Mouse (Mus musculus): ENCODE data around the gene Cbr3. TPM values are rescaled to one million over a fixed set of nuclear protein-coding genes. Genes with fewer than 3 reads are reported as not detected.
"Not testable (repeated sequence)": the region's sequence is repeated elsewhere in the genome, so short reads cannot be mapped to it uniquely, and the experiment has no call there.

The Cbr3 gene
- 0.92 and 1.8 TPM in 2 replicates for total RNA-seq (2014; rRNA removed)
- 0.55 and 0.72 TPM in 2 replicates for polyA plus RNA-seq (2012; rRNA removed)

GRCm38 (mm10) chr16:93682689-93683507, at the start of gene Cbr3:
TSS of gene Cbr3 (plus strand) at chr16:93683215.
- Histone ChIP-seq H3K27ac (replicated peaks; ENCODE audit: insufficient read depth, low read depth, low read length) (no peak within 1 kb of the TSS), H3K36me3 (ENCODE audit: control insufficient read depth, insufficient read depth, low read length) (no peaks in the 10 kb centered on the region), H3K4me1 (ENCODE audit: control insufficient read depth, insufficient read depth, low read length) (peaks cover 6% of the 10 kb centered on the region), H3K4me3 (ENCODE audit: insufficient read depth, low read depth, low read length) (peak within 1 kb of the TSS; percentile 95), H3K9ac (ENCODE audit: low read depth, low read length) (peak within 1 kb of the TSS; percentile 85), H3K27me3 (ENCODE audit: control insufficient read depth, insufficient read depth, low read length) (peaks cover 7% of the 10 kb centered on the region; the same call in 1 of the 2 replicates), H3K79me2 (ENCODE audit: control insufficient read depth, insufficient read depth, low read length) (no peaks in the 10 kb centered on the region)
- TF ChIP-seq POLR2A (IDR thresholded peaks at IDR 0.05; ENCODE audit: extremely low read depth, insufficient read depth, low read length): no peak
- peak; percentile 73 for TF ChIP-seq CTCF (IDR thresholded peaks at IDR 0.05; ENCODE audit: low read depth, low read length)
- WGBS: 1% methylated on average over 63 of the region's 63 CpGs
- DNase-seq (ENCODE audit: extremely low read depth, low read depth, low spot score): peak; percentile 59

- H3K79me2 ChIP-seq (ENCODE audit: control insufficient read depth, insufficient read depth, low read length): no peaks in the 10 kb centered on the region
- no peak overlapping the region for H3K9ac ChIP-seq (ENCODE audit: low read depth, low read length)
- 38% methylated on average over 4 of the region's 4 CpGs for WGBS
- DNase-seq (ENCODE audit: extremely low read depth, low read depth, low spot score): peak; percentile 8
- H3K27ac ChIP-seq (replicated peaks; ENCODE audit: insufficient read depth, low read depth, low read length): no peak overlapping the region
- TF ChIP-seq CTCF (IDR thresholded peaks at IDR 0.05; ENCODE audit: low read depth, low read length): no peak
- H3K36me3 ChIP-seq (ENCODE audit: control insufficient read depth, insufficient read depth, low read length): no peaks in the 10 kb centered on the region
- H3K4me3 ChIP-seq (ENCODE audit: insufficient read depth, low read depth, low read length): no peak overlapping the region
- no peaks in the 10 kb centered on the region for H3K27me3 ChIP-seq (ENCODE audit: control insufficient read depth, insufficient read depth, low read length)
- H3K4me1 ChIP-seq (ENCODE audit: control insufficient read depth, insufficient read depth, low read length): no peaks in the 10 kb centered on the region
Observed at GRCm38 (mm10) chr16:93644006-93644405, 39.0 kb upstream of the Cbr3 start.

GRCm38 (mm10) chr16:93648441-93649183, 34.4 kb upstream of the Cbr3 start:
- Histone ChIP-seq H3K4me1 (ENCODE audit: control insufficient read depth, insufficient read depth, low read length) (no peaks in the 10 kb centered on the region), H3K9ac (ENCODE audit: low read depth, low read length) (no peak overlapping the region), H3K27me3 (ENCODE audit: control insufficient read depth, insufficient read depth, low read length) (no peaks in the 10 kb centered on the region), H3K4me3 (ENCODE audit: insufficient read depth, low read depth, low read length) (no peak overlapping the region), H3K27ac (replicated peaks; ENCODE audit: insufficient read depth, low read depth, low read length) (no peak overlapping the region), H3K36me3 (ENCODE audit: control insufficient read depth, insufficient read depth, low read length) (no peaks in the 10 kb centered on the region), H3K79me2 (ENCODE audit: control insufficient read depth, insufficient read depth, low read length) (no peaks in the 10 kb centered on the region)
- 77% methylated on average over 5 of the region's 5 CpGs for WGBS
- no peak for DNase-seq (ENCODE audit: extremely low read depth, low read depth, low spot score)
- TF ChIP-seq POLR2A (IDR thresholded peaks at IDR 0.05; ENCODE audit: extremely low read depth, insufficient read depth, low read length): no peak
- no peak for TF ChIP-seq CTCF (IDR thresholded peaks at IDR 0.05; ENCODE audit: low read depth, low read length)

- Histone ChIP-seq H3K4me1 (ENCODE audit: control insufficient read depth, insufficient read depth, low read length) (no peaks in the 10 kb centered on the region), H3K9ac (ENCODE audit: low read depth, low read length) (no peak overlapping the region), H3K27ac (replicated peaks; ENCODE audit: insufficient read depth, low read depth, low read length) (no peak overlapping the region), H3K79me2 (ENCODE audit: control insufficient read depth, insufficient read depth, low read length) (no peaks in the 10 kb centered on the region), H3K36me3 (ENCODE audit: control insufficient read depth, insufficient read depth, low read length) (no peaks in the 10 kb centered on the region), H3K4me3 (ENCODE audit: insufficient read depth, low read depth, low read length) (no peak overlapping the region), H3K27me3 (ENCODE audit: control insufficient read depth, insufficient read depth, low read length) (no peaks in the 10 kb centered on the region)
- no peak for TF ChIP-seq POLR2A (IDR thresholded peaks at IDR 0.05; ENCODE audit: extremely low read depth, insufficient read depth, low read length)
- no peak for TF ChIP-seq CTCF (IDR thresholded peaks at IDR 0.05; ENCODE audit: low read depth, low read length)
- DNase-seq (ENCODE audit: extremely low read depth, low read depth, low spot score): no peak
Observed at GRCm38 (mm10) chr16:93667976-93668375, 15.0 kb upstream of the Cbr3 start.

- DNase-seq (ENCODE audit: extremely low read depth, low read depth, low spot score): no peak
- H3K4me1 ChIP-seq (ENCODE audit: control insufficient read depth, insufficient read depth, low read length): no peaks in the 10 kb centered on the region
- no peaks in the 10 kb centered on the region for H3K79me2 ChIP-seq (ENCODE audit: control insufficient read depth, insufficient read depth, low read length)
- no peak overlapping the region for H3K9ac ChIP-seq (ENCODE audit: low read depth, low read length)
- H3K27ac ChIP-seq (replicated peaks; ENCODE audit: insufficient read depth, low read depth, low read length): no peak overlapping the region
- H3K4me3 ChIP-seq (ENCODE audit: insufficient read depth, low read depth, low read length): no peak overlapping the region
- no peak for TF ChIP-seq POLR2A (IDR thresholded peaks at IDR 0.05; ENCODE audit: extremely low read depth, insufficient read depth, low read length)
- no peak for TF ChIP-seq CTCF (IDR thresholded peaks at IDR 0.05; ENCODE audit: low read depth, low read length)
- no peaks in the 10 kb centered on the region for H3K36me3 ChIP-seq (ENCODE audit: control insufficient read depth, insufficient read depth, low read length)
- no peaks in the 10 kb centered on the region for H3K27me3 ChIP-seq (ENCODE audit: control insufficient read depth, insufficient read depth, low read length)
Observed at GRCm38 (mm10) chr16:93669521-93669920, 13.5 kb upstream of the Cbr3 start.

GRCm38 (mm10) chr16:93670466-93670865, 12.5 kb upstream of the Cbr3 start:
- not testable (repeated sequence) for H3K4me1 ChIP-seq (ENCODE audit: control insufficient read depth, insufficient read depth, low read length); H3K4me3 ChIP-seq (ENCODE audit: insufficient read depth, low read depth, low read length); H3K9ac ChIP-seq (ENCODE audit: low read depth, low read length); DNase-seq (ENCODE audit: extremely low read depth, low read depth, low spot score); H3K27me3 ChIP-seq (ENCODE audit: control insufficient read depth, insufficient read depth, low read length); H3K27ac ChIP-seq (replicated peaks; ENCODE audit: insufficient read depth, low read depth, low read length); H3K36me3 ChIP-seq (ENCODE audit: control insufficient read depth, insufficient read depth, low read length); H3K79me2 ChIP-seq (ENCODE audit: control insufficient read depth, insufficient read depth, low read length)
- WGBS: 67% methylated on average over 4 of the region's 4 CpGs

All from liver, adult 2 months (tissue).